Mouse (Mus musculus): ENCODE results near the gene Hcar1. TPM values are rescaled to one million over a fixed set of nuclear protein-coding genes. Genes with fewer than 3 reads are reported as not detected.

Gene Hcar1
- total RNA-seq, 1 experiment: not detected

GRCm38 (mm10) chr5:123906976-123907630 is 27.3 kb upstream of the Hcar1 start, which contains the start of gene Denr:
Denr (plus strand) TSS chr5:123907175.
- peak; percentile 100 for TF ChIP-seq CHD2 (IDR thresholded peaks at IDR 0.05; ENCODE audit: low read depth, low read length)
- TF ChIP-seq ZNF384 (IDR thresholded peaks at IDR 0.05; ENCODE audit: low read depth, low read length): no peak
- TF ChIP-seq ZC3H11A (IDR thresholded peaks at IDR 0.05; ENCODE audit: borderline replicate concordance, low read depth, low read length): peak; percentile 43; the same call in 1 of the 2 replicates
- TF ChIP-seq MAFK (IDR thresholded peaks at IDR 0.05; ENCODE audit: insufficient read depth, low read depth, low read length): no peak
- TF ChIP-seq HCFC1 (IDR thresholded peaks at IDR 0.05; ENCODE audit: borderline replicate concordance, insufficient read depth, low read length): peak; percentile 48; the same call in 1 of the 2 replicates
- Histone ChIP-seq H3K9ac (ENCODE audit: insufficient read depth, low read depth, low read length, poor library complexity, severe bottlenecking) (peak within 1 kb of the TSS; percentile 97), H3K4me1 (ENCODE audit: control insufficient read depth in 2 of 2, insufficient read depth in 2 of 2, low read length in 2 of 2, poor library complexity in 1 of 2) (peaks cover 0 to 4% of the 10 kb centered on the region in 2 experiments; a peak in 1 of 4 replicates), H3K9me3 (ENCODE audit: control insufficient read depth, insufficient read depth, low read depth, low read length) (no peaks in the 10 kb centered on the region), H3K36me3 (ENCODE audit: control insufficient read depth, insufficient read depth, low read length, poor library complexity, severe bottlenecking) (peaks cover 21% of the 10 kb centered on the region), H3K27ac (ENCODE audit: insufficient read depth, low read depth, low read length, poor library complexity, severe bottlenecking) (peak within 1 kb of the TSS; percentile 77), H3K4me3 (ENCODE audit: insufficient read depth in 1 of 2, low read depth in 1 of 2, low read length in 2 of 2, poor library complexity in 1 of 2, severe bottlenecking in 1 of 2) (peak within 1 kb of the TSS; percentile 67 to 91)
- in situ Hi-C loops (cut with MboI; ENCODE audit: low sequenced_read_pairs in 2 of 2, unreplicated experiment in 2 of 2): no loop called here
- peak; percentile 95 for DNase-seq (ENCODE audit: low read depth, low spot score)

GRCm38 (mm10) chr5:123906146-123906975 is 26.5 kb upstream of the Hcar1 start:
- in situ Hi-C loops (cut with MboI; ENCODE audit: low sequenced_read_pairs in 2 of 2, unreplicated experiment in 2 of 2): no loop called here
- TF ChIP-seq ZNF384 (IDR thresholded peaks at IDR 0.05; ENCODE audit: low read depth, low read length) (no peak), CHD2 (IDR thresholded peaks at IDR 0.05; ENCODE audit: low read depth, low read length) (no peak), HCFC1 (IDR thresholded peaks at IDR 0.05; ENCODE audit: borderline replicate concordance, insufficient read depth, low read length) (no peak)
- Histone ChIP-seq H3K4me3 (ENCODE audit: insufficient read depth in 1 of 2, low read depth in 1 of 2, low read length in 2 of 2, poor library complexity in 1 of 2, severe bottlenecking in 1 of 2) (no peak overlapping the region), H3K36me3 (ENCODE audit: control insufficient read depth, insufficient read depth, low read length, poor library complexity, severe bottlenecking) (peaks cover 21% of the 10 kb centered on the region), H3K4me1 (ENCODE audit: control insufficient read depth in 2 of 2, insufficient read depth in 2 of 2, low read length in 2 of 2, poor library complexity in 1 of 2) (peaks cover 0 to 4% of the 10 kb centered on the region in 2 experiments; a peak in 1 of 4 replicates), H3K9me3 (ENCODE audit: control insufficient read depth, insufficient read depth, low read depth, low read length) (no peaks in the 10 kb centered on the region), H3K27ac (ENCODE audit: insufficient read depth, low read depth, low read length, poor library complexity, severe bottlenecking) (no peak overlapping the region), H3K9ac (ENCODE audit: insufficient read depth, low read depth, low read length, poor library complexity, severe bottlenecking) (no peak overlapping the region; the same call in 1 of the 2 replicates)
- no peak for DNase-seq (ENCODE audit: low read depth, low spot score)

- Histone ChIP-seq H3K4me1 (ENCODE audit: control insufficient read depth in 2 of 2, insufficient read depth in 2 of 2, low read length in 2 of 2, poor library complexity in 1 of 2) (peaks cover 0 to 4% of the 10 kb centered on the region in 2 experiments; a peak in 1 of 4 replicates), H3K36me3 (ENCODE audit: control insufficient read depth, insufficient read depth, low read length, poor library complexity, severe bottlenecking) (peaks cover 10% of the 10 kb centered on the region; the same call in 1 of the 2 replicates), H3K4me3 (ENCODE audit: insufficient read depth in 1 of 2, low read depth in 1 of 2, low read length in 2 of 2, poor library complexity in 1 of 2, severe bottlenecking in 1 of 2) (no peak overlapping the region), H3K9ac (ENCODE audit: insufficient read depth, low read depth, low read length, poor library complexity, severe bottlenecking) (no peak overlapping the region), H3K27ac (ENCODE audit: insufficient read depth, low read depth, low read length, poor library complexity, severe bottlenecking) (no peak overlapping the region), H3K9me3 (ENCODE audit: control insufficient read depth, insufficient read depth, low read depth, low read length) (no peaks in the 10 kb centered on the region)
- in situ Hi-C loops (cut with MboI; ENCODE audit: low sequenced_read_pairs in 2 of 2, unreplicated experiment in 2 of 2): no loop called here
- no peak for DNase-seq (ENCODE audit: low read depth, low spot score)
- TF ChIP-seq CHD2 (IDR thresholded peaks at IDR 0.05; ENCODE audit: low read depth, low read length) (no peak), HCFC1 (IDR thresholded peaks at IDR 0.05; ENCODE audit: borderline replicate concordance, insufficient read depth, low read length) (no peak), ZC3H11A (IDR thresholded peaks at IDR 0.05; ENCODE audit: borderline replicate concordance, low read depth, low read length) (no peak), MAFK (IDR thresholded peaks at IDR 0.05; ENCODE audit: insufficient read depth, low read depth, low read length) (no peak), ZNF384 (IDR thresholded peaks at IDR 0.05; ENCODE audit: low read depth, low read length) (no peak)
These were observed 24.3 kb upstream of the Hcar1 start for GRCm38 (mm10) chr5:123904059-123904672.

- no peak for DNase-seq (ENCODE audit: low read depth, low spot score)
- Histone ChIP-seq H3K9ac (ENCODE audit: insufficient read depth, low read depth, low read length, poor library complexity, severe bottlenecking) (no peak overlapping the region), H3K4me1 (ENCODE audit: control insufficient read depth in 2 of 2, insufficient read depth in 2 of 2, low read length in 2 of 2, poor library complexity in 1 of 2) (peaks cover 0 to 3% of the 10 kb centered on the region in 2 experiments; a peak in 1 of 4 replicates), H3K4me3 (ENCODE audit: insufficient read depth in 1 of 2, low read depth in 1 of 2, low read length in 2 of 2, poor library complexity in 1 of 2, severe bottlenecking in 1 of 2) (no peak overlapping the region), H3K9me3 (ENCODE audit: control insufficient read depth, insufficient read depth, low read depth, low read length) (no peaks in the 10 kb centered on the region), H3K27ac (ENCODE audit: insufficient read depth, low read depth, low read length, poor library complexity, severe bottlenecking) (no peak overlapping the region), H3K36me3 (ENCODE audit: control insufficient read depth, insufficient read depth, low read length, poor library complexity, severe bottlenecking) (no peaks in the 10 kb centered on the region)
- no peak for TF ChIP-seq MAFK (IDR thresholded peaks at IDR 0.05; ENCODE audit: insufficient read depth, low read depth, low read length)
- no peak for TF ChIP-seq ZNF384 (IDR thresholded peaks at IDR 0.05; ENCODE audit: low read depth, low read length)
- TF ChIP-seq ZC3H11A (IDR thresholded peaks at IDR 0.05; ENCODE audit: borderline replicate concordance, low read depth, low read length): no peak
- no peak for TF ChIP-seq HCFC1 (IDR thresholded peaks at IDR 0.05; ENCODE audit: borderline replicate concordance, insufficient read depth, low read length)
- TF ChIP-seq CHD2 (IDR thresholded peaks at IDR 0.05; ENCODE audit: low read depth, low read length): no peak
- in situ Hi-C loops (cut with MboI; ENCODE audit: low sequenced_read_pairs in 2 of 2, unreplicated experiment in 2 of 2): no loop called here
These were observed 17.5 kb upstream of the Hcar1 start for GRCm38 (mm10) chr5:123897352-123897751.
